Mouse (Mus musculus) gastrocnemius, postnatal 14 days (tissue): ENCODE measurements around the gene Golga1. TPM values are rescaled to one million over a fixed set of nuclear protein-coding genes. Genes with fewer than 3 reads are reported as not detected.
A peak's percentile ranks its signal among the peaks of the same experiment; 100 is the strongest.

ENCODE experiments used
- DNase-seq: peaks from one replicate; pipeline ENCODE4 v3.0.0; 2021; ENCODE audit warnings: mixed read lengths
- intact Hi-C: fragments of 180-260 bp; cut with DNase I; formaldehyde crosslinking; loops from one replicate; pipeline ENCODE4 v1.15.1; 2025; ENCODE audit warnings: low total_unique reads
- total RNA-seq, 2 experiments: library from RNA; stranded (reverse); gene quantifications; 2 replicates each; pipeline ENCODE4 v1.2.3; 2021

The Golga1 gene
- total RNA-seq, 2 experiments from 2014 or later = 9.8 to 10.5 TPM

DNA sequence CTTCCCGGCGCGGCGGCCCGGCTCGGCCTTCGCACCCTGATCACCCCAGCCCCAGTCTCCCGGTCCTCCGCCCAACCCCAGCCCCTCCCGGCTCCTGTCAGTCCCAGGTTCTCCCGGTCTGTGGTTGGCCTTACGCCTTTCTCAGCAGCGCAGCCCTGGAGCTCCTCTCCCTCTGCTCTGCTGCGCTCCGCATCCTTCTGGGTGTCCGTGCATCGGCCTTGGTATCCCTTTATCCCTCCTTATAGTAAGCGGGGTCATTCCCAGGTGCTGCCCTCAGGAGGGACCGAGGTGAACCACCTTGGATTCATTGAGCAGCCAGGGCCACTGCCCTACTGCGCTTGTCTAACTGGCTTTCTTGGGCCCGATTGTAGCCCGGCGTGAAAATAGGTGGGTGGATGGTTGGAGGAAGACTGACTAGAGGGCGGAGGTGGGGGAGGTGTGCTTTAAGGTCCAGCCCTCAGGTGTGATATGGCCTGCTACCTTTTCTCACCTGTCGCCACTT is 56.9 kb downstream of the Golga1 start:
- intact Hi-C loops = no loop called here
- no peak for DNase-seq

DNA sequence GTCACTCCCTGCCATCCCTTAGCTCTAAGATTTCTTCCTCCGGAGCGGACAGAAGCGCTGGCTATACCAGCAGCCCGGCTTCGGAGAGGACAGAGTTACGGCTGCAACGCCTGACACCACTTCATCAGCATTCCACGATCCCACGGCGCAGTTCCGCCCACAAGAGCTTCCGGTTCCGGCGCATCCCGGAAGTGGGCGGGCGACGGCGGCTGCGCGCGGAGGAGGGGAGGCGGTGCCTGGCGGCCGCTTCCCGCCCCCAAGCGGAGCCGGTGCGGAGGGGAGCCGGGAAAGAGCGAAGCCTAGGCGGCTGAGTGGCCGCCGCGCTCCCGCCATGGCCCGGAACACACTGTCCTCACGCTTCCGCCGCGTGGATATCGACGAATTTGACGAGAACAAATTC is 57.5 kb downstream of the Golga1 start:
- intact Hi-C loops = no loop called here

DNA sequence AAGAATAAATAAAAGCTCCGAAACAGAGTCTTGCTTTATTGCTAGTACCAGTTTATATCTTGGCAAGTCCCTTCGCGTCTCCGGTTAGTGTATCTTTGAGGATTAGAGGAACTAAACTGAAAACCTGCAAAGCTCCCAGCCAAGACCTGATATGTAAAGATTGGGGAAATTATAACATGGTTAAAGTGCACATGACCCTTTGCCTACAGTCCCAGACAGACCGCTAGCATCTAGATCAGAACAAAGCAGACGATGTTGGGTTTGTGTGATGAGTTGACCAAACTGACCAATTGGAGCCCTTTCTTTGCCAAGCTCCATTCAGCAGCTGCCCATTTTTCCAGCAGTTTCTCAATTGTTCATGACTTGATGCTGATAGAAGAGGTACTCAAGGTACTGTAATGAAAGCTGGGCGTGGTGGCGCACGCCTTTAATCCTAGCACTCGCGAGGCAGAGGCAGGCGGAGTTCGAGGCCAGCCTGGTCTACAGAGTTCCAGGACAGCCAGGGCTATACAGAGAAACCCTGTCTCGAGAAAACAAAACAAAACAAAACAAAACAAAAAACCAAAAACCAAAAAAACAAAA is 59.1 kb downstream of the Golga1 start:
- intact Hi-C loops = no loop called here
- DNase-seq = no peak

More for the DNA sequence above, 57.5 kb downstream of the Golga1 start:
- DNase-seq = peak; percentile 95

DNA sequence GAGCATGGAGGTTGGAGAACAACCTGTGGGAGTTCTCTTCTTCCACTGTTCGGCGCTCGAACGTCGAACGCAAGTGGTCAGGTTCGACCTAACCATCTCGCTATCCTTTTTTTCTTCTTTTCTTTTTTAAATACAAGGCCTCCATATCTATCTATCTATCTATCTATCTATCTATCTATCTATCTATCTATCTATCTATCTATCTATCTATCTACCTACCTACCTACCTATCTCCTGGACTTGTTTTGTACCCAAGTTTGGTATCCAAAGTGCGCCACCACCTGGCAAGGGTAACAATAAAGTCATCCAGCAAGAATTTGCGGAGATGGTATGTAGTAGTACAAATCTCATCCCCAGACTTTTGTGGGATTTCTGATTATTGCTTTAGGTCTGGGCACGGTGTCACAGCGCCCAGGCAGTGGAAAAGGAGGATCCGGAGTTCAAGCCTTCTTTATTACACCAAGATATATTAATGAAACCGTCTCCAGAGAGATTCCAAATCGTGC is 59.7 kb downstream of the Golga1 start, which contains the start of gene Rpl35:
Gene Rpl35, minus strand, starts transcription at position 51 of the 506 bp plus-strand sequence.
- no peak for DNase-seq
- intact Hi-C loops = no loop called here

DNA sequence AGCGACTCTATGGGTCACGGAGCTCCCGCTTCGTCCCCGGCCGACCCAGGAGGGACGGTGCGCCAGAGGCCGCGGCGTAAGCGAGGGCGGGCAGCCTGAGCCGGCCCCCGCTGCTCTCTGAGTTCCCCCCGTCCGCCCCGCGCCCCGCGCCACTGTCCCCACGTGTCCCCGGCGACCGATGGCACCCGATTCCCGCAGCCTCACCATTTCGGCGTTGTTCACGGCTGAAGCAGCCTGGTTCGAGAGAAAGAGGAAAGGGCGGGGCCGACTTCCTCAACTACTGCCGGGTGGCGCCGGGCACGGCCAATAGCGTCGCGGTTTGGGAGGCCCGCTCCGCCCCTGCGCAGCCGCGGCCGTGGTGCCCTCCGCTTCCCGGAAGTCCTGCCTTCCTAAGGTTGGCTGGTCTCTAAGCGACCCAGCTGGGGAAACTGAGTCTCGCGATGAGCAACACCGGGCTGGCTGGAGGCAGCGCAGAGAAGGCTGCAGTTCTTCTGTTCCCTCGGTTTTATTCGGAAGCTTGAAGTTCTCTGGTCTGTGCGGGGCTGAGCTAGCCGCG is 60.4 kb downstream of the Golga1 start, which contains the start of gene Arpc5l:
Gene Arpc5l, plus strand, starts transcription at position 469 of the 556 bp plus-strand sequence.
- intact Hi-C loops = no loop called here
- peak; percentile 94 for DNase-seq

DNA sequence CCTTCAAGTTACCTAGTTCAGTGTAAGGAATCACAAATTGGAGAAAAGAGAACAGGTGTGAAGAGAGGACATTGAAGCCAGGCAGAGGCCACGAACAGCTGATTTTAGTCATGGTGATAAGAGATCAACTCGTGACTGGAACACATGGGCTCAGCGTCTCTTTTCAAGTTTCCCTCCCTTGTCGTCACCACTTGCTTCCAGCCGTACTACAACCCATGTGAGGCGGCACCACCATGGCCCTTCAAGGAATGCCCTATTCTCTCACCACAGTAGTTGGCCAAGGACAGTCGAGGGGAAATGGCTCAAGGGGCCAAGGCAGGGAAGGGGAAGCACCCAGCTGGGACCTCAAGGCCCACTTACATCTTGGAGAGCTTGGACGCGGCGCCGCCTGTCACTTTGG is 61.0 kb downstream of the Golga1 start:
- DNase-seq = no peak
- intact Hi-C loops = no loop called here

DNA sequence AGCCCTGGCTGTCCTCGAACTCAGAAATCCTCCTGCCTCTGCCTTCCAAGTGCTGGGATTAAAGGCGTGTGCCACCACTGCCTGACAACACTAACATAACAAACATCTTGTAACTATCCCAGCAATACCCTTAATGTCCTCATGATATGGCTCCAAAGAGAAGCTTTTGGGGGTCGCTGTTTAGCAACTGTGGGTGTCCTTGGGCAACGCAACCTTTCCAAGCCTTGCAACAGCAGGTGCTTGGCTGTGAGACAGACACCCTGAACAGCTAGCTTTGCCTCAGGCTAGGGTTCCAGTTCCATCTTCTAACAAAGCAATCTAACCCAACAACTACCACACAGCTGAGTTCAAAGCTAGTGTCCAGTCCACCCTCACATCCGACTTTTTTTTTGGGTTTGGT is 61.8 kb downstream of the Golga1 start:
- DNase-seq = no peak
- intact Hi-C loops = no loop called here

DNA sequence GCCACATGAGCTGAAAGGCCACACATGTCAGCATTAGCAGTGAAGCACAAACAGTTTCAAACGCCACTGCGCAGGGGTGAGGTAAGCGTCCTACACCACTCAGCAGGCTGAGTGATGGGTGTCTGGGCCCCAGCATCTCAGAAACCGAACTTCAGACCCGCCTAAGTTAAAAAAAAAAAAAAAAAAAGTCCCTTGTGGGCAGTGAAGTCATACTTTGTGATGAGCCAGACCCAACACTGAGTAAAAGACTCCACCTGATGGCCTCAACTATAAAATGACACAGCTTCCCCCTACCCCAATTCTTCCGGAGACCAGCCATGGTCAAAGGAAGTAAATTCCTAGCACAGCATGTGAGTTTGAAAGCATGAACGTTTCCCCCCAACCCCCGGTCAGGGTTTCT is 62.2 kb downstream of the Golga1 start:
- intact Hi-C loops = no loop called here
- no peak for DNase-seq

DNA sequence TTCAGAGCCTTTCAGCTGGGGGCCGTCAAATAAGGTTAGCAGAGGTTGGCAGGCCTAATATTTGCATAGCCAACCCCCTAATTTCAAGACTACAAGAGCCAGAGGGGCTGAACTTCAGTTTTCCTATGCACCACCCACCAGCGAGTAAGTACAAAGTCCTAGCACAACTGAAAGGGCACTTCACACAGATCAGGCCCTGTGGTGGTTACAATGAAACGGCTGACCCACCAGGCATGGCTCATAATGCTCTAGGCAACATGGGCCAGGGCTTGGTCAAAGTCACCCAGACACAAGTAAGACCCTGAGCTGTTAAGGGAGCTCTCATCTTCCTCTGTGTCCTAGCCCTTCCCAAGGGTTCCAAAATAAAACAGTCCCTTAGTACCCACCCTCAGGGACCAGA is 63.5 kb downstream of the Golga1 start:
- intact Hi-C loops = no loop called here
- no peak for DNase-seq

DNA sequence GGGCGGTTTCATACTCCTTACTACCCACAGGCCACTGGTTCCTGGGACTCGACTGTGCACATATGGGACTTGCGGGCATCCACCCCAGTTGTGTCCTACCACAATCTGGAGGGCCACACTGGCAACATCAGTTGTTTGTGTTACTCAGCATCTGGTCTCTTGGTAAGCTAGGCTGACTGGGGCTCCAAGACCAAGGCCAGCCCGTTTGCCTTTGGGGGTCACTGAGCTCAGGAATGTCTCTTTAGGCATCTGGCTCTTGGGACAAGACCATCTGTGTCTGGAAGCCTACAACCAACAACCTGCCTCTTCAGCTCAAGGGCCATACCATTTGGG is 64.8 kb downstream of the Golga1 start:
- no peak for DNase-seq
- intact Hi-C loops = no loop called here

DNA sequence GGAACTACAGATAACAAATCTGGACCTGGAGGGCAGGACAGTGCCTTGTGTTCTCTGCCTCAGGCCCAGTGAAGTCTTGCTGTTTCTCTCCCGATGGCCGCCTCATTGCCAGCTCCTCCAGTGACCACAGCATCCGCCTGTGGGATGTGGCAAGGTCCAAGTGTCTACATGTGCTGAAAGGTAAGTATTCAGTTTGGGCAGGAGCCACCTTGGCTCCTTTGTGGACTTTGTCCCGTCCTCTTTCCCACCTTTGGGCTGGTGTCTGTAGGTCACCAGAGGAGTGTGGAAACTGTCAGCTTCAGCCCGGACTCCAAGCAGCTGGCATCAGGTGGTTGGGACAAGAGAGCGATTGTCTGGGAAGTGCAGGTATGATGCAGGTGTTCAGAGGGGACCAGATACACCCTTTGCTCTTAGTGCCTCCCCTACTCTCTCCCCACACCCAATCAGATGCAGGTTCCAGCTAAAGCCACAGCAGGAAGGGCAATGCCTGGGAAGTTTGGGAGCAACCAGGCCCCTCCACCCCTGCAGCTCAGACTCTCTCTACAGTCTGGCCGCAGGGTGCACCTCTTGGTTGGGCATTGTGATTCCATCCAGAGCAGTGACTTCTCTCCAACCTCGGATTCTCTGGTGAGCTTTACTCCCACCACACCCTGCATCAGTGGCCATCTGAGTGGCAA is 65.3 kb downstream of the Golga1 start:
- no peak for DNase-seq
- intact Hi-C loops = no loop called here

DNA sequence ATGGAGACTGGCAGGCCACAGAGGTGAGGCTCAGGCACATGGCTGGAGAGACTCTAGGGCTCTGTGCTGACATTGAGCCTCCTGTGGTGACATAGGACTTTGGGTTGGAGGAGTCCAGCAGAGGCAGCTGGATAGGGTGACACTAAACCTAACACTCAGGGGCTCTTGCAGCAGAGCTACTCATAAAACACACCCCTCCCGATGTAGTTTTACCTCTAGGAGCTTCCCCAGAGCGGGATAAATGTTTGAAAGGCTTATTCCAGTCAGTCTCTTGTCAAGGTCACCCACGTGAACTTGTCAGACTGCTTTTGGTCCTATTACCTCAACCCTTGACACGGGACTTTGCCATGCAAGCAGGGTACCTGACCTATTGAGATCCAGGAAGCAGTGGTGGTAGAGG is 66.0 kb downstream of the Golga1 start:
- DNase-seq = no peak
- intact Hi-C loops = no loop called here

DNA sequence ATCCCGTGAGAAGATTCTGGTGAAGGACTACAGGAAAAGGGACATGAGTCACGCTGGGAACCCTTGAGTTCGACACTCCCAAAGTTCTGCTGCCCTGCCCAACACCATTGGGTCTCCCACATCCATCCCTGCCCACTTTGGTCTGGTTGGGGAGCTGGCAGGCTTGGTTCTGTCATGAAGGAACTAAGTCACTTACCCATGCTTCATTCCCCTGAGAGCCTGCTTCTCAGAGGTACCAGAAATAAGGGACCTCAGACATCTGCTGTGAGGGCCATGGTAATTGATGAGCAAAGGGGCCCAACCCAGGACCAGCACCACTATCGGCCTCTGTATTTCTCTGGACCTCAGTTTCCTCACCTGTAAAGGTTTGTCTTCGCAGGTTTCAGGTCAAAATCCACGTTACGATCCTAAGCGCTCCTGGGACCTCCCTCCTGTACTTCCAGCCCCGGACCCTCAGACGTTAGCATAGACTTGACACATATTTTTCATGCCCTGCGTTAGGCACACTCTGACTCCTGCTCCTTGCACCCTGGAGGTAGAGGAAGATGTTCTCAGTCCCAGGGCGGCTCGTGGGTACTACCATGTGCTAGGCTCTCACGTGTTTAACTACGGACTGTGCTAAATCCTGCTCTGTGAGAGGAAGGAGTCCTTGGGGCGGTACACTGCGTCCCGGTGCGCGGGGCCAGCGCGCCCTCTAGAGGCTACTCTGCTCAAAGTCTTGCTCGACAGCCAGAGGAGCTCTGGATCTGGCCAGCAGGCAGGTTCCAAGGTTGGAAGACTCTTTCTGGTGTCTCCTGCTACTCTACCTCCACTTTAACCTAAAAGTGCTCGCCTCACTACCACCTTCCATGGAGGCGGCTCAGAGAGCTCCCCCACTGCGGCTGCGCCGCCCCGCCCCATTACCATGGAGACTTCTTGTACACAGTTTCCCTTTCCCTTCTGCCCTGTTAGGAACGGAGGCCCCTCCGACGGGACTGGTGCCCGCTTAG is 67.7 kb downstream of the Golga1 start, which contains the start of gene Wdr38:
Gene Wdr38, plus strand, starts transcription at position 91 of the 989 bp plus-strand sequence.
- intact Hi-C loops = loop anchor here (2.0 kb wide), 1 partner anchor 69 kb away; no protein-coding TSS in a partner anchor
- DNase-seq = peak; percentile 86

DNA sequence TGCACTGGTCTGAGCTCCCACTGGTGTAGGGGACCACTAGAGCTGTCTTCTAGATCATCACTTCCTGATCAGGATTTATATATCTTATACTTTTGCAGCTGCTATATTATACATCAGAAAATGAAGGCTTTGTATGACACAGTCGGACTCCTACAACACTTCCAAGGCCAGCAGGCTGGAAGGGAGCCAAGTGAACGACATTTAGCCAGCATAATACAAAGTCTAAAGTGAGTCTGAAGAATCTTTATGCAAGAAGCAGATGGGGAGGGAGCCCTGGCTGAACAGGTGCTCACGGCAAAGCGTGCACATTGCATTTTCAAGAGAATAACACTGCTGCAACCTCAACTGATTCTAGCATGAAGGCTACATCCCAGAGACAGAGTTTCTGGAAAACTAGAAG is 72.9 kb downstream of the Golga1 start:
- intact Hi-C loops = no loop called here
- no peak for DNase-seq

DNA sequence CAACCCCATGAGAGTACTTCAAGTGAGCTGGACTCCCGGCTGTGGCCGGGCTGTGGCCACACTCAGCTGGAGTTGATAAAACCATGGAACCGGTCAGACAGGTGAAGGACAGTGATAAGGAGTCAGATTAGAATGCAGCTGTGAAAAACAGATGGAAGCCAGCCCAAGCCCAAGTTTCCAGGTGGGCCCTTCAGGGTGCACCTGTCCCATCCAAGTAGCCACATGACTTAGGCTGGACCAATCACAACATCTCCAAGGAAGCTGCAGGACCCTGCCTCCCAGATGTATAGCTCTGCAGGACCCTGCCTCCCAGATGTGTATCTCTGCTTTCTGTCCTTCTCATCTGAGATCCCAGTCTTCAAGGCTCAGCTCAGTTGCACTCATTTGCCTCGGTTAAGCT is 73.3 kb downstream of the Golga1 start:
- intact Hi-C loops = no loop called here

DNA sequence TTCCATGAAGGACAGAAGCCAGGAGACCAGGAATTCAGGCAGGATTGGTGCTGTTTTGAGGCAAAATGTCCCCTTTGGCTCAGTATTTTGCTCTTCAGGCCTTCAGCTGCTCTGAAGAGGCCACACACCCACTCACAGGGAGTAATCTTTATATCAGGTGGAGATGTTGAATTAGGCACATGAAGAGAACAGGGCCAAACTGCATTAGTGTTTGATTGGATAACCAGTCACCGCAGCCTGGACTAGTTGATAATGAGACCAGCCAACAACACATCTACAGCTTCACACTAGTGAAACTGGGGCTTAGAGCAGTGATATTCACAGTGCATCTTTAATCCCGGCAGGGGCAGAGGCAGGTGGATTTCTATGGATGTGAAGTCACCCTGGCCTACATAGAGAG is 76.4 kb downstream of the Golga1 start:
- no peak for DNase-seq
- intact Hi-C loops = loop anchor here (2.0 kb wide), 1 partner anchor 50 kb away; no protein-coding TSS in a partner anchor

More for the DNA sequence above, 73.3 kb downstream of the Golga1 start:
- no peak for DNase-seq

DNA sequence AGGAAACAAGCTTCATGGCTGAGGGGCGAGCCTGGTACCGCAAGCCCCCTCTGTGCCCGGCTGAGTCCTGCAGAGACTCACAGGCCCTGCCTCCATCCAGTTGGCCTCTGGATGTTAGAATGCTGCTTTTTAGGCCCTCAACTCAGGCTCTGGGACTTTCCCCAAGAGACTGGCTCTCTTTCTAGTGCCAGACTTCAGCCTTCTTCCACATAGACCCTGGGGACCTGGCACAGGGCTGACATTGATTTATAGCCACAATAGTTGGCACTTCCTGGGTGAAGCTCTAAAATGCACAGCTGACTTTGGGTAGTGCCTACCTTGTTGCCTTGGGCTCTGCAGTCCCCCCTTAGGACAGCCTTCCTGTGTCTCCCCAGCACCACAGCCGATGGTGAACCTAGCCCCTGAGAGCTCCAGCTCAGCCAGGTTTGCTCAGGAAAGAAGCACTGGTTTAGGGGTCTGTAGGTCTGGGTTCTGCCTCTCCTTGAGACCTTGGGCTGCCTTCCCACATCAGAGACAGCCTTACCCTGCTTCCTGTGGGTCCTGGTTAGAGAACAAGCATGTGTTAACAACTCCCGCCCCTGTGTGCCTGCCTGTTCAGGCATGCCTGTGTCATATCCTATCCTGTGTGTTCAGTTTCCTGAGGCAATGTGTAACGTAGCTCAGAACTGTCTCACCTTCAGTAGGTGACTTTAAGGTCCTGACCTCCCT is 77.4 kb downstream of the Golga1 start:
- intact Hi-C loops = loop anchor here (2.0 kb wide), 1 partner anchor 49 kb away; no protein-coding TSS in a partner anchor
- DNase-seq = no peak

DNA sequence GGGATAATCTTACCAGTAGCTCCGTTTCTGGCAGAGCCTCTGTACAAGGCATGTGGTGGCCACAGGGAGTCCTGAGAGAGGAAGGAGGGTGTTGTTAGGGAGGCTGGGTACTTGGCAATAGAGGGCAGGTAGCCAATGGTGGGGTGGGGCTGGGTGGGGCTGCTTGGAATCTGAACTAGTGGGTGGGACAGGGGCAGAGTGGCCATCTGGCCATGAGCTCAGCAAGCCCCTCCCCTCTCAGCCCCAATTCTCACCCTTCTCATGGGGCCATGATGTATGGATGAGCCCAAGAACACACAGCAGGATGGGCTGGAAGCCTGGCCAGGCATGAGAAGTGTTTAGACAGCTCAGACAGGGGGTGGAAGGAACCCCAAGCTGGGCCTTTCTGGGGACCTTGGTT is 78.0 kb downstream of the Golga1 start:
- DNase-seq = no peak

DNA sequence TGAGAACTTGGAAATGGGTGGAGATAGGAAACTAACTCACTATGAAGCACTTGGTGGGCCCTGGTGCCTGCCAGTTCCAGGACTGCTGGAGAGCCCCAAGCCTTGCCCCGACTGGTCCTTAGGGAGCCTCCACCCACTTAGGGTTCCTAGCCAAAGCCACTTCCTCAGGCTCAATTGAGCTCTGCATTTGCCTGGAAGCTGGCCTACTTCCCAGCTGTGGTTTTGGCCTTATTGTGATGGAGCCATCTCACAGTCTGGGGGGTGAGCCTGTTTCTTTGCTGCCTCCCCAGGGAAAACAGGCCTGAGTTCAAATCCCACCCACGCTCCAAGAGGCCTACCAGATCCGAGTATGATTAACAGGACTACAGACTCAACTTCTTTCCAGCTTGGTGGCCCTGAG is 78.8 kb downstream of the Golga1 start:
- intact Hi-C loops = no loop called here
- DNase-seq = peak; percentile 70

More for the DNA sequence above, 78.0 kb downstream of the Golga1 start:
- intact Hi-C loops = no loop called here
